Mouse (Mus musculus): ENCODE results near the gene Ensa. TPM values are rescaled to one million over a fixed set of nuclear protein-coding genes. Genes with fewer than 3 reads are reported as not detected.

The Ensa gene
- polyA plus RNA-seq, 1 experiment from 2014 or later: 73.4 TPM

DNA sequence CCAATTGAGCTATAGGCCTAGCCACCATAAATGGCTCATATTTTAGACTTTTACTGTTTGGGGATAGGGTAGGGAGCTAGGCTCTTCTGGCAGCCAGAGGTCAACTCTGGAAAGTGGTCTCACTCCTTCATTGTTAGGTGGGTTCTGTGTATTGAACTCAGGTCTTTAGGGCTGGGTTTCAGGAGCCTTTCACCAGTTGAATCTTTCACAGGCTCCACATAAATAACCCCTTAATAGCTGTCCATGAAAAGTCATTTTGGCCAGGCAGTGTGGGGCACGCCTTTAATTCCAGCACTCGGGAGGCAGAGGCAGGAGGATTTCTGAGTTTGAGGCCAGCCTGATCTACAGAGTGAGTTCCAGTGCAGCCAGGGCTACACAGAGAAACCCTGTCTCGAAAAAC, 32.9 kb downstream of the Ensa start:
- H3K27ac ChIP-seq: peak overlapping the region; percentile 99; the same call in 1 of the 2 replicates

DNA sequence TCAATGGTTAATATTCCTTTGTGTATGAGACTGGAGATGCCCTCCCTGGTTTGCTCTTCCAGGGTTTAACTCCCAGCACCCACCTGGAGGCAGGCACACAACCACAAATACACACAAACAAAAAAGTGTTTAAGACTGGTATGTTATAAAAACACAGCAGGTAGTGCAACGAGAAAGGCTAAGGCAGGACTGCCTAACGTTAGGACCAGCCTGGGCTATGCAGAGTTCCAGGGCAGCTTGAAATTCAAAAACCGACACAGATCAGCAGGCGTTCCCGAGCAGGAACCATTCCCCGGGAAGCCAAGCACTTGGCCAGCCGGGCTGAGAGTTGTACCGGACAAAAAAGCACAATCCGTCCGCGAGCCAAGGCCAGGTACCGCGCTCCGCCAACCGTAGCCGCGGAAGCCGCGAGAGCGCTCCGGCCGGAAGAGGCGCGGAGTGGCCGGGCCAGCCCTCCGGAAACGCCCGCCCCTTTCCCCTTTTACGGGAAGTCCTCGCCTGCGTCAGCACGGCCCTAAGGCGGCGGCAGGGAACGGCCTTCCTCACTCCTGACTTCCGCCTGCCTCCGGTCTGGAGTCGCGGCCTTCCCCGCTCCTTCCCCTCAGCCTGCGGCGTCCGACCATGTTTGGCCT, 33.6 kb downstream of the Ensa start, which contains the start of gene Mcl1:
Gene Mcl1 (plus strand): TSS at position 553 of the 632 bp plus-strand sequence.
- H3K4me3 ChIP-seq: peak within 1 kb of the TSS; percentile 95
- peak within 1 kb of the TSS; percentile 99 for H3K9ac ChIP-seq
- peak; percentile 94 for ATAC-seq (ENCODE audit: insufficient number of reproducible peaks, low FRiP score, low TSS enrichment, low read depth)
- H3K4me2 ChIP-seq: peak within 1 kb of the TSS; percentile 62
- peak within 1 kb of the TSS; percentile 99 for H3K27ac ChIP-seq
- H3K4me1 ChIP-seq: peaks cover 37% of the 10 kb centered on the region
- H3K9me3 ChIP-seq: no peaks in the 10 kb centered on the region
- WGBS: under 1% methylated on average over 43 of the region's 43 CpGs
- H3K36me3 ChIP-seq: peaks cover 19% of the 10 kb centered on the region
- no peaks in the 10 kb centered on the region for H3K27me3 ChIP-seq

More for the DNA sequence above, 32.9 kb downstream of the Ensa start:
- Histone ChIP-seq H3K4me3 (peak overlapping the region; percentile 95), H3K36me3 (peaks cover 14% of the 10 kb centered on the region; the same call in 1 of the 2 replicates), H3K9me3 (no peaks in the 10 kb centered on the region), H3K27me3 (no peaks in the 10 kb centered on the region), H3K9ac (no peak overlapping the region), H3K4me1 (peaks cover 39% of the 10 kb centered on the region), H3K4me2 (peak overlapping the region; percentile 54; the same call in 1 of the 2 replicates)
- ATAC-seq (ENCODE audit: insufficient number of reproducible peaks, low FRiP score, low TSS enrichment, low read depth): no peak
- WGBS: 80% methylated on average over 3 of the region's 3 CpGs

DNA sequence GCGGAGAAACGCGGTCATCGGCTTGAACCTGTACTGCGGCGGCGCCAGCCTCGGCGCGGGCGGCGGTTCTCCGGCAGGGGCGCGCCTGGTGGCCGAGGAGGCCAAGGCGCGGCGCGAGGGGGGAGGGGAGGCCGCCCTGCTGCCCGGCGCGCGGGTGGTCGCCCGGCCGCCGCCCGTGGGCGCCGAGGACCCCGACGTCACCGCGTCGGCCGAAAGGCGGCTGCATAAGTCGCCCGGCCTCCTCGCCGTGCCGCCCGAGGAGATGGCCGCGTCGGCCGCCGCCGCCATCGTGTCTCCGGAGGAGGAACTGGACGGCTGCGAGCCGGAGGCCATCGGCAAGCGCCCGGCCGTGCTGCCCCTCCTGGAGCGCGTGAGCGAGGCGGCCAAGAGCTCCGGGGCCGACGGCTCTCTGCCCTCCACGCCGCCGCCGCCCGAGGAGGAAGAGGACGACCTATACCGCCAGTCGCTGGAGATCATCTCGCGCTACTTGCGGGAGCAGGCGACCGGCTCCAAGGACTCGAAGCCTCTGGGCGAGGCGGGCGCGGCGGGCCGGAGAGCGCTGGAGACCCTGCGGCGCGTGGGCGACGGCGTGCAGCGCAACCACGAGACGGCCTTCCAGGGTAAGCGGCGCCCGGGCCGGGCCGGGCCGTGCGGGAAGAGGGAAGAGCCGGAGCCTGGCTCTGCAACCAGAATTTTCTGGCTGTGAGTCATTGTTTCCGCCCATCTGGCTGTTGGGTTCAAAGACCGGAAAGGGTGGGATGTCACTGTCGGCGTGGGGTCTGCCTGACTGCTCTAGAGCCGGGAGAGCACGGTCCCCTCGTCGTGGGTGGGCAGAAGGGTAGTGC, 34.3 kb downstream of the Ensa start:
- Histone ChIP-seq H3K27ac (peak overlapping the region; percentile 99), H3K4me2 (peak overlapping the region; percentile 62), H3K27me3 (no peaks in the 10 kb centered on the region), H3K4me1 (peaks cover 38% of the 10 kb centered on the region), H3K4me3 (peak overlapping the region; percentile 95), H3K9ac (peak overlapping the region; percentile 99), H3K9me3 (no peaks in the 10 kb centered on the region), H3K36me3 (peaks cover 27% of the 10 kb centered on the region)
- WGBS: under 1% methylated on average over 98 of the region's 113 CpGs
- peak; percentile 74 for ATAC-seq (ENCODE audit: insufficient number of reproducible peaks, low FRiP score, low TSS enrichment, low read depth)

DNA sequence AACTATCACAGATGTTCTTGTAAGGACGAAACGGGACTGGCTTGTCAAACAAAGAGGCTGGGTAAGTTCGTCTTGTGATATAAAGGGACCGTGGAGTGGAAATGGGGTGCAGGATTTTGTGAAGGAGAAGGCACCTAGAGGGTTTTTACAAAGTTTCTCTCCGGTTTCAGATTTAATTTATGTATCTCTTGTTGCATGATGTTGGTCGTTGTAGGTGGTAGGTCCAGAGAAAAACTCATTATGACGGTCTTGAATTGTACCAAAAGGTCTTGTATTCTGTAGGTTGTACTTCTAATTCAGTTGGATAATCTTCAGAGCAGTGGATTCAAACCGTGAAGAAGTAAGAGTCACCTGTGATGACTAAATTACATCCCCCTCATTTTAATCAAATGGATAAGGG, 35.2 kb downstream of the Ensa start:
- 1% methylated on average over 8 of the region's 8 CpGs for WGBS
- no peaks in the 10 kb centered on the region for H3K9me3 ChIP-seq
- no peaks in the 10 kb centered on the region for H3K27me3 ChIP-seq
- ATAC-seq (ENCODE audit: insufficient number of reproducible peaks, low FRiP score, low TSS enrichment, low read depth): no peak
- H3K36me3 ChIP-seq: peaks cover 35% of the 10 kb centered on the region
- peak overlapping the region; percentile 62 for H3K4me2 ChIP-seq
- H3K9ac ChIP-seq: peak overlapping the region; percentile 99
- H3K4me3 ChIP-seq: peak overlapping the region; percentile 95
- H3K27ac ChIP-seq: peak overlapping the region; percentile 99
- H3K4me1 ChIP-seq: peaks cover 40% of the 10 kb centered on the region

DNA sequence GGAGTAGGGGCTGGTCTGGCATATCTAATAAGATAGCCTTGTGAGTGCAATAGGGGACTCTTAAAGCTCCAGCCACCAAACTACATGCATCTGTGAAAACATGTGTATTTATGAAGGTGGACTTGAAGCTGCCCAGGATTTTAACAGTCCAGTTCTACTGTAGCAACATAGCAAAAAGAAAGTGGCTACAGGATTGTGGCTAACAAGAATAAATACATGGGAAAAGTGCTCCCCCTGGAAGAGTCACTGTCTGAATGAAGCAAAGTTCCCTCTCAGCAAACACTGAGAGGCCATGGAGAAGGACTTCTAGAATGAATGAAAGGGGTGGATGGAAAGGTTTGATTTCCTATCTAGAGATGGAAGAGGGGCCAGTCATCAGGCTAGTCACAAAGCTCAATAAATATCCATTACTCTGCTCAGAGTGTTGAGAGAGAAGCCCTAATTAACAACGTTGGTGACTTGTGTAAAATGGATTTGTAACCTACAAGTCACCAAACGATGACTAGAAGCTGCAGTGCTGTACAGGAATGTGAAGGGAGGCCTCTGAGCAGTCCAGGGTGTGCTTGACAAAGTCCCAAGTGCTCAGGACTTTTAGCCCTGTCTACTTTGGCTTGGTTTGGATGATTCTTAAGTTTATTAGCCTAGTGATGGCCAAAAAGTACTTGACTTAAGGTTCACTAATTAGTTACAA, 36.1 kb downstream of the Ensa start:
- peaks cover 41% of the 10 kb centered on the region for H3K4me1 ChIP-seq
- peak overlapping the region; percentile 1; the same call in 1 of the 2 replicates for H3K27ac ChIP-seq
- H3K27me3 ChIP-seq: no peaks in the 10 kb centered on the region
- H3K4me3 ChIP-seq: peak overlapping the region; percentile 95
- H3K4me2 ChIP-seq: peak overlapping the region; percentile 62
- WGBS: 22% methylated on average over 2 of the region's 2 CpGs
- peaks cover 42% of the 10 kb centered on the region for H3K36me3 ChIP-seq
- no peaks in the 10 kb centered on the region for H3K9me3 ChIP-seq
- H3K9ac ChIP-seq: peak overlapping the region; percentile 99; the same call in 1 of the 2 replicates
- ATAC-seq (ENCODE audit: insufficient number of reproducible peaks, low FRiP score, low TSS enrichment, low read depth): no peak

DNA sequence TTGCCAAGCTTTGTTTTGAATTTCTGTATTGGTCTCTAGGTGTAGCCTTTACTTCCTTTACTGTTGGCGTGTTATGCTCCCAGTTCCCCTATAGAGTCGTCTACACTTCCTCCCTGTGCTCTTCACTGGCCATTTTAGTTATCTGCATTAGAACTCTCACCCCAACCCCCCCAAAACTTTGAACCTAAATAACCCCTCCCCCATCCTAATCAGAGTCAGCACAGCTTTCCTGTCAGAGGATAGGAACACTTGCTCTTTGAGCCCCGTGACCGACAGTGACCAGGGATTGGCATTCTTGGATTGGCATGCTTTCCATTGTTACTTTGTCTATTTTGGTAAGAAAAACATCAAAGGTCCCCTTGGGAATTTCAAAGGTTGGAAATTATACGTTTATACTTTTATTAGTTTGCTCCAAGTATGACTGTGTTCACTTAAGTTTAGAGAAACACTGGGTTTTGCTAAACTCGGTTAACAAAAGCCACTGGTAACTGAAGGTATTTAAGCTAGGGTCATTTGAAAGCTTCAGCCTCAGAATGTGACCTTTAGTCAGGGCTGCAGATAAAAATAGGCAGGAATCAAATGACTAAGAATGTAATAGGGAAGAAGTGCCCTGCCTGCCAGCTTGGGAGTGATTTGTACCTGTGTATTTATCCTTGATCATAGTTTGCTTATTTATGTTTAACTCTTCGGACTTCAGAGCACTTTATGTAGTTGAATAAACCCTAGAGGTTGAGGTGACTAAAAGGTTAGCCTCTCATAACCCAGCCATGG, 37.3 kb downstream of the Ensa start:
- Histone ChIP-seq H3K27me3 (no peaks in the 10 kb centered on the region), H3K4me2 (peak overlapping the region; percentile 62; the same call in 1 of the 2 replicates), H3K27ac (no peak overlapping the region), H3K4me1 (peaks cover 52% of the 10 kb centered on the region), H3K36me3 (peaks cover 42% of the 10 kb centered on the region), H3K4me3 (0 out of 2 replicates have a peak overlapping the region, but pooled peaks have one; percentile 1), H3K9me3 (no peaks in the 10 kb centered on the region), H3K9ac (no peak overlapping the region)
- WGBS: 50% methylated on average over 7 of the region's 7 CpGs
- no peak for ATAC-seq (ENCODE audit: insufficient number of reproducible peaks, low FRiP score, low TSS enrichment, low read depth)

DNA sequence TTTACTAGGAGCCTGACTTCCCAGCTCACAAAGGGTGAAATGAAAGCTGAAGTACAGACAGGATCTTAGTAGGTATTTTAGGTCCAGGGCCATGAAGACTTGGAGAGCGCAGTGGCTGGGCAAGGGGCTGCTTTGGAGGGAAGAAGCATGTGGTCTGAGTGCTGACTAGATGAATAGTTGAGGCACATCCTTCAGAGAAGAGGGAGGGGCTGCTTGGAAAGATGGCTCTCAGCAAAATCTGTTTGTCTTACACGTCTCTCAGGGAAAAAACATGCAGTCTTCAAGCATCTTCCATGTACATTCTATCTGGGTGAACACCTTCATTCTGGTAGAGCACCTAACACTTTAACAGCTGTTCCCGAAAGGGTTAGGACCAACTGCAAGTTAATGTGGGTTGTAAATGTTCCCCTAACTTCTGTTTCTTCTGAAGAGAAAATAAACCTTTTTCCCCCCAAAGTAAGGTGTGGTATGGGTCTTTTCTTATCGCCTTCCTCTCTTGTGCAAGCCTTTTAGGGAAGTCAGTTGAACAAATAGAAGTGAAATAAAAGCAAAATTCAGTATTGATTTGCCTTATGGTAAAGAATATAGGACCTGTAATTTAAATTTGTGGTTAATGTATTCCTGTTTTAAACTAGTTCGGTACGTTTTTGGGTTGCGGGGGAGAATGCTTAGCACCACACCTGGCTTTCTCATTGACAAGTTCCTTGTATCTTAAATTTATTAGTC, 38.1 kb downstream of the Ensa start:
- WGBS: 70% methylated on average over 7 of the region's 7 CpGs
- Histone ChIP-seq H3K4me1 (peaks cover 55% of the 10 kb centered on the region), H3K9me3 (no peaks in the 10 kb centered on the region), H3K36me3 (peaks cover 42% of the 10 kb centered on the region), H3K4me2 (no peak overlapping the region; the same call in 1 of the 2 replicates), H3K4me3 (no peak overlapping the region), H3K9ac (no peak overlapping the region), H3K27me3 (no peaks in the 10 kb centered on the region), H3K27ac (no peak overlapping the region)
- no peak for ATAC-seq (ENCODE audit: insufficient number of reproducible peaks, low FRiP score, low TSS enrichment, low read depth)

DNA sequence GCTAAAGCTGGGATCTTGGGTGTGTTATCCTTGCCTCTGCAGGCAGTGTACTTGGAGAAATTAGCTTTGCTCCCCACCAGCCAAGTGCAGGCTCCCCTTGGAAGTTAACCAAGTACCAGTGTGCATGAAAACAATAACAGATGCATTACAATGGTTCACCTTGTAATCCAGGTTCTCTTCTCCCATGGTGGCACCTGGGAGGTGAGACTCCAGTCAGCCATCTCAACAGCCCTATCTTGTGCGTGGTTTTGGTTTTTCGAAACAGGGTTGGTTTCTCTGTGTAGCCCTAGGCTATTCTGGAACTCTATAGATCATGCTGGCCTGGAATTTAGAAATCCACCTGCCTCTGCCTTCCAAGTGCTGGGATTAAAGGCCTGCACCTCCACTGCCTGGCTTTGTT, 38.7 kb downstream of the Ensa start:
- no peak for ATAC-seq (ENCODE audit: insufficient number of reproducible peaks, low FRiP score, low TSS enrichment, low read depth)

DNA sequence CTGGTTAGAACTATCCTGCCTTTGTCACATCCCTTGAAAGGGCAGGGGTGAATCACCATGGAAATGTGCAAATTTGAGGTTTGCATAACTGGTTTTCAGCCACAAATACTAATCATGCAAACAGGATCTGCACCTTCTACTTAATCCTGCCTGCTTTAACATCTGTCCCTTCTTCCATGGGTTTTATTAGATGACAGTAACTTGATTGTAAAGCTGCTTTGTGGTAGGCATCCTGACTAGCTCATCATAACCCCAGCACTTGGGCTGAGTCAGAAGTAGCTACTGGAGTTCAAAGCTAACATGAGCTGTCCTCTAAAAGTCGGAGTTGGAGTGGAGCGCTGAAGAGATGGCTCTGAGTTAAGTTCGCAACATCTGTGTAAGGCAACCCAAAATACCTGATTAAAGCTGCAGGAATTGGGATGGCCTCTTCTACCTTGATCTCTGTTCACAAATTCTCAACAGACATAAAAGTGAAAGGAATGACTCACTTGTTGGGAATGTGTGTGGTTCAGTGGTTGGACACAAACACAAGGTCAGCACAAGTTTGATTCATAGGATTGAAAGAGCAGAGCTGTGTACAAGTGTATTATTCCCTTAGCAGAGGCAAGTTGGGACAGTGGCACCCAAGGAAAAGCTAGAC, 39.3 kb downstream of the Ensa start:
- WGBS: 87% methylated on average over 3 of the region's 3 CpGs
- no peaks in the 10 kb centered on the region for H3K27me3 ChIP-seq
- no peak overlapping the region for H3K27ac ChIP-seq
- peaks cover 42% of the 10 kb centered on the region for H3K36me3 ChIP-seq
- peaks cover 59% of the 10 kb centered on the region for H3K4me1 ChIP-seq
- H3K4me3 ChIP-seq: no peak overlapping the region
- H3K9me3 ChIP-seq: no peaks in the 10 kb centered on the region
- H3K9ac ChIP-seq: no peak overlapping the region
- no peak overlapping the region for H3K4me2 ChIP-seq
- no peak for ATAC-seq (ENCODE audit: insufficient number of reproducible peaks, low FRiP score, low TSS enrichment, low read depth)

More for the DNA sequence above, 38.7 kb downstream of the Ensa start:
- H3K4me1 ChIP-seq: peaks cover 57% of the 10 kb centered on the region
- no peak overlapping the region for H3K4me3 ChIP-seq
- H3K27ac ChIP-seq: no peak overlapping the region
- peaks cover 42% of the 10 kb centered on the region for H3K36me3 ChIP-seq
- H3K9ac ChIP-seq: no peak overlapping the region
- 67% methylated on average over 2 of the region's 2 CpGs for WGBS
- H3K27me3 ChIP-seq: no peaks in the 10 kb centered on the region
- H3K9me3 ChIP-seq: no peaks in the 10 kb centered on the region
- no peak overlapping the region for H3K4me2 ChIP-seq

DNA sequence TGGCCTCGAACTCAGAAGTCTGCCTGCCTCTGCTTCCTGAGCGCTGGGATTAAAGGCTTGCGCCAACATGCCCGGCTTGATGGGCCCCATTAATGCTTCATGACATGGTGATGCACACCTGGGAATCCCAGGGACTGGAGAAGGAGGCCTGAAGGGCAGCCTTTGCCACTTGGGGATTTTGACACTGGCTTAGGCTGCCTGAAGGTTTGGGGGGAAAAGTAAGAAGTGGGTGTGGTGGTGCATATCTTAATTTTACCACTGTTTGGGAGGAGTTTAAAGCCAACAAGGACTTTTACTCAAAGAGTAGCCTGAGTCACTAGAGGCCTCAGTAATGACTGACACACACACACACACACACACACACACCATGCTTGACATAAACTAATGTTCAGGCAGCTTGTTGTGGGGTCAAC, 40.2 kb downstream of the Ensa start:
- Histone ChIP-seq H3K9me3 (no peaks in the 10 kb centered on the region), H3K9ac (no peak overlapping the region), H3K27me3 (no peaks in the 10 kb centered on the region), H3K4me2 (no peak overlapping the region), H3K27ac (no peak overlapping the region), H3K4me3 (no peak overlapping the region), H3K36me3 (peaks cover 47% of the 10 kb centered on the region), H3K4me1 (peaks cover 59% of the 10 kb centered on the region)
- no peak for ATAC-seq (ENCODE audit: insufficient number of reproducible peaks, low FRiP score, low TSS enrichment, low read depth)
- 80% methylated on average over 4 of the region's 4 CpGs for WGBS

Data from limb, embryonic 15.5 days (tissue).